Mouse (Mus musculus) myocyte (in vitro differentiated cells): Measurements from ENCODE around the gene Frmpd3. TPM values are rescaled to one million over a fixed set of nuclear protein-coding genes. Genes with fewer than 3 reads are reported as not detected.

Experiments
- H3K27me3 ChIP-seq: one replicate; pipeline ENCODE4 v1.6.1; 2011; ENCODE audit not compliant: control insufficient read depth, insufficient read depth, insufficient read length
- H3K36me3 ChIP-seq: one replicate; pipeline ENCODE4 v1.6.1; 2011; ENCODE audit not compliant: control insufficient read depth, insufficient read depth
- H3K4me2 ChIP-seq: one replicate; pipeline ENCODE4 v1.6.1; 2011; ENCODE audit warnings: low read depth, control low read depth
- H3K4me3 ChIP-seq: one replicate; pipeline ENCODE4 v1.5.1; 2011; ENCODE audit warnings: mild to moderate bottlenecking, control low read depth, moderate library complexity
- H3K79me2 ChIP-seq: one replicate; pipeline ENCODE4 v1.6.1; 2011; ENCODE audit not compliant: control insufficient read depth, insufficient read depth
- H3ac ChIP-seq: one replicate; pipeline ENCODE4 v1.6.1; 2011; ENCODE audit not compliant: control insufficient read depth, insufficient read length
- CEBPB ChIP-seq: IDR thresholded peaks from 2 replicates; pipeline ENCODE4 v1.6.1; 2011; ENCODE audit warnings: mild to moderate bottlenecking, moderate library complexity; ENCODE audit not compliant: poor library complexity, insufficient read depth, severe bottlenecking
- E2F4 ChIP-seq: IDR thresholded peaks from one replicate; pipeline ENCODE4 v1.6.1; 2011; ENCODE audit warnings: mild to moderate bottlenecking, control low read depth, moderate library complexity; ENCODE audit not compliant: insufficient read depth
- MAX ChIP-seq: IDR thresholded peaks from one replicate; pipeline ENCODE4 v1.6.1; 2011; ENCODE audit warnings: low read depth, mild to moderate bottlenecking, control low read depth
- MYOD1 ChIP-seq, 3 experiments: IDR thresholded peaks; one replicate each; pipeline ENCODE4 v1.6.1; 2011; ENCODE audit warnings: control low read depth in 2 of 3, low read depth in 2 of 3, mild to moderate bottlenecking in 2 of 3, moderate library complexity in 1 of 3; ENCODE audit not compliant: insufficient read length in 2 of 3, control insufficient read depth in 1 of 3
- MYOG ChIP-seq, 3 experiments: IDR thresholded peaks; one replicate each; pipeline ENCODE4 v1.6.1; 2011; ENCODE audit warnings: control low read depth in 2 of 3, low read depth in 2 of 3, mild to moderate bottlenecking in 2 of 3; ENCODE audit not compliant: insufficient read length in 2 of 3, control insufficient read depth in 1 of 3, insufficient read depth in 1 of 3
- POLR2A ChIP-seq: IDR thresholded peaks from one replicate; pipeline ENCODE4 v1.6.1; 2011; ENCODE audit warnings: low read depth, mild to moderate bottlenecking, control low read depth, moderate library complexity; ENCODE audit not compliant: insufficient read length
- POLR2AphosphoS2 ChIP-seq: IDR thresholded peaks from one replicate; pipeline ENCODE4 v1.6.1; 2011; ENCODE audit warnings: low read depth, control low read depth; ENCODE audit not compliant: insufficient read length
- REST ChIP-seq: IDR thresholded peaks from one replicate; pipeline ENCODE4 v1.6.1; 2011; ENCODE audit warnings: mild to moderate bottlenecking, control low read depth, moderate library complexity; ENCODE audit not compliant: insufficient read depth, insufficient read length
- SRF ChIP-seq: IDR thresholded peaks from one replicate; pipeline ENCODE4 v1.6.1; 2011; ENCODE audit warnings: low read depth; ENCODE audit not compliant: control insufficient read depth, insufficient read length
- TCF12 ChIP-seq: IDR thresholded peaks from one replicate; pipeline ENCODE4 v1.6.1; 2011; ENCODE audit warnings: mild to moderate bottlenecking, control low read depth; ENCODE audit not compliant: poor library complexity, insufficient read depth, severe bottlenecking
- TCF3 ChIP-seq: IDR thresholded peaks from one replicate; pipeline ENCODE4 v1.6.1; 2011; ENCODE audit warnings: low read depth, control low read depth; ENCODE audit not compliant: insufficient read length
- USF1 ChIP-seq: IDR thresholded peaks from one replicate; pipeline ENCODE4 v1.6.1; 2011; ENCODE audit warnings: low read depth, mild to moderate bottlenecking, control low read depth, moderate library complexity
- polyA plus RNA-seq: library from polyadenylated mRNA; unstranded; fragments of >200 nt; fragmentation: generic; extraction: Trizol; gene quantifications from one replicate; pipeline ENCODE4 v1.2.1, GENCODE M21; 2012; ENCODE audit warnings: missing spikeins

Frmpd3 gene
- polyA plus RNA-seq, 1 experiment, result not detected

DNA sequence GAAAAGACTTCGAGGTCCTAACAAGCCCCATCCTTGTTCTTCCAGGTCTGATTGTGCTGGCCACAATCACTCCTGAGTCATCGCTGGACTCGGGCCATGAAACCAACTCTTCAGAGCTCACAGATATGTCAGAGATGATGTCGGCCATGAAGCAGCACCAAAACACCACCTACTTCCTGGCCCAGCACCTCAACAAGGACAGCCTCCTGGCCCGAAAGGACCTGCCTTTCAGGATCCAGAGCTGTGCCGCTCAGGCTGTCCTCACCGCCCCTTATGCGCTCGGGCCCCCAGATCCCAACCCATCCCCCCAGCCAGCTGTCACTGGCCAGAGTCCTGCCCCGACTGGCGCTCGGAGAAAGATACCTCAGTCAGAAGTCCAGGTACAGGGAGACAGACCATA is 88.4 kb downstream of the Frmpd3 start:
- Histone ChIP-seq H3K79me2 (no peaks in the 10 kb centered on the region), H3ac (no peak overlapping the region), H3K4me2 (no peak overlapping the region), H3K27me3 (no peaks in the 10 kb centered on the region), H3K4me3 (no peak overlapping the region), H3K36me3 (no peaks in the 10 kb centered on the region)
- TF ChIP-seq CEBPB (no peak), E2F4 (no peak), MYOD1 (IDR thresholded peaks at IDR 0.05; ENCODE audit: control insufficient read depth in 1 of 3, insufficient read length in 2 of 3, low read depth in 2 of 3) (no peak), TCF12 (no peak), SRF (no peak), TCF3 (no peak), POLR2A (no peak), MAX (no peak), MYOG (IDR thresholded peaks at IDR 0.05; ENCODE audit: control insufficient read depth in 1 of 3, insufficient read depth in 1 of 3, insufficient read length in 2 of 3, low read depth in 2 of 3) (no peak), REST (no peak), POLR2AphosphoS2 (no peak)

DNA sequence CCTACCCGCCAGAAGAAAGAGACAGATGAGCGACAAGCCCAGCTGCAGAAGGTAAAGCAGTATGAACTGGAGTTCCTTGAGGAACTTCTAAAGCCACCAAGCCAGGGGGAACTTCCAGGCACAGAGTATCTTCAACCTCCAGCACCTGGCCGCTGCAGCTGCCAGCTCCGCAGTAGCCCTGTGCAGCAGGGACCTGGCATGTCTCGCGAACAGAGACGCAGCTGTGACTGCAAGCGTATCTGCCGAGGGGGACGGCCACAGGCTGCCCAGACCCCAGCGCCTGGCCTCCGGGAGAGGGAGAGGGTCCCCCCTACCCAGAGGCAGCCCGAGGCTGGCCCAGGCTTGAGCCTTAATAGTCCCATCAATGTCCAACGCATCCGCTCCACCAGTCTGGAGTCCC is 89.9 kb downstream of the Frmpd3 start:
- Histone ChIP-seq H3K27me3 (no peaks in the 10 kb centered on the region), H3K36me3 (no peaks in the 10 kb centered on the region), H3ac (no peak overlapping the region), H3K79me2 (no peaks in the 10 kb centered on the region), H3K4me2 (no peak overlapping the region), H3K4me3 (no peak overlapping the region)
- TF ChIP-seq MYOD1 (IDR thresholded peaks at IDR 0.05; ENCODE audit: control insufficient read depth in 1 of 3, insufficient read length in 2 of 3, low read depth in 2 of 3) (no peak), TCF12 (no peak), SRF (no peak), MYOG (IDR thresholded peaks at IDR 0.05; ENCODE audit: control insufficient read depth in 1 of 3, insufficient read depth in 1 of 3, insufficient read length in 2 of 3, low read depth in 2 of 3) (no peak), MAX (no peak), E2F4 (no peak), POLR2AphosphoS2 (no peak), TCF3 (no peak), REST (no peak), CEBPB (no peak), USF1 (no peak), POLR2A (no peak)

DNA sequence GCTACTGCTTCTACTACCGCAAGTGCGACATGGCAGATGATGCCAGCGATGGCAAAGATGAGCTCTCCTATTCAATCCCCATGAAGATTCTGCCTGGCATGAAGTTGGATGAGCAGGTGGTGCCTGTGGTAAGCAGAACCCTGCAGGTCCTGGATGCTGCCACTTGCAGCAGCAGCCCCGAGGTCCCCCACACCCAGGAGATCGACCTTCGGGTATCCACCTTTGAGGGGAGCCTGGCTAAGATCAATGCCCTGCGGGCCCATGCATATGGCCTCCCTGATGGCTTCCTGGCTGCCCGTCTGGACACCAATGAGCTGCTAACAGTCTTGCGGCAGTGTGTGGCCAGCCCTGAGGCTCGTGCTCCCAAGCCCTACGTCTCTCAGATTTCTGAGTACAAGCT is 90.7 kb downstream of the Frmpd3 start:
- H3K27me3 ChIP-seq, result no peaks in the 10 kb centered on the region
- no peak overlapping the region for H3ac ChIP-seq
- no peak overlapping the region for H3K4me3 ChIP-seq
- H3K4me2 ChIP-seq, result no peak overlapping the region
- TF ChIP-seq POLR2A, result no peak
- no peak for TF ChIP-seq MAX
- no peak for TF ChIP-seq USF1
- no peak for TF ChIP-seq REST
- no peak for TF ChIP-seq MYOG (IDR thresholded peaks at IDR 0.05; ENCODE audit: control insufficient read depth in 1 of 3, insufficient read depth in 1 of 3, insufficient read length in 2 of 3, low read depth in 2 of 3)
- no peak for TF ChIP-seq TCF3
- no peak for TF ChIP-seq SRF
- no peak for TF ChIP-seq MYOD1 (IDR thresholded peaks at IDR 0.05; ENCODE audit: control insufficient read depth in 1 of 3, insufficient read length in 2 of 3, low read depth in 2 of 3)
- TF ChIP-seq CEBPB, result no peak
- no peaks in the 10 kb centered on the region for H3K36me3 ChIP-seq
- no peaks in the 10 kb centered on the region for H3K79me2 ChIP-seq

DNA sequence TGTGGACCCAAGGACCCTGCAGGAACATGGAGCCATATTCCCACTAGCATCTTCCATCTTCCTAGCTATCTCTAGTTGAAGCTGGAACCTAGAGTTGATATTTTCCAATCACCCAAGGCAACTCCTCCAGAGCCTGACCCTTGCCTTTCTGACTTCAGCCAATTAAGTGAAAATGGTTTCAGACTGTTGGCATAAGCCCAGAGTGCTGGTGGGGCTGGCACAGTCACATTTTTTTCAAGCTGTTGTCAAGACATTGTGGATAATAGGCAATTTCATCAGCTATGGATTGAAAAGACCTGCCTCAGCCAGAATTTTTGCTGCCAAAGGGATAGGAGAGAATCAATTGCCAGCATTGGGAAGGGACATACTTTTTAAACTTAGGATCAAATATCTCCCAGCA is 95.8 kb downstream of the Frmpd3 start:
- TF ChIP-seq REST (no peak), POLR2AphosphoS2 (no peak), E2F4 (no peak), CEBPB (no peak), MYOD1 (IDR thresholded peaks at IDR 0.05; ENCODE audit: control insufficient read depth in 1 of 3, insufficient read length in 2 of 3, low read depth in 2 of 3) (no peak), SRF (no peak), MYOG (IDR thresholded peaks at IDR 0.05; ENCODE audit: control insufficient read depth in 1 of 3, insufficient read depth in 1 of 3, insufficient read length in 2 of 3, low read depth in 2 of 3) (no peak), USF1 (no peak), MAX (no peak), TCF12 (no peak), POLR2A (no peak), TCF3 (no peak)
- Histone ChIP-seq H3ac (no peak overlapping the region), H3K79me2 (no peaks in the 10 kb centered on the region), H3K4me3 (no peak overlapping the region), H3K4me2 (no peak overlapping the region), H3K36me3 (no peaks in the 10 kb centered on the region), H3K27me3 (no peaks in the 10 kb centered on the region)
